Mouse (Mus musculus) limb, embryonic 15.5 days (tissue): ENCODE data around the gene Gm13305. TPM values are rescaled to one million over a fixed set of nuclear protein-coding genes. Genes with fewer than 3 reads are reported as not detected.
"Not testable (repeated sequence)": the region's sequence is repeated elsewhere in the genome, so short reads cannot be mapped to it uniquely, and the experiment has no call there.

Experiments
- ATAC-seq: fragments of 200-750 bp; cut with Nextera tagmentation; 2 replicates; pipeline ENCODE4 v1.8.0; 2017; ENCODE audit warnings: low read depth, moderate TSS enrichment; ENCODE audit not compliant: insufficient number of reproducible peaks, low FRiP score, low TSS enrichment
- H3K27ac ChIP-seq: fragments of 300-500 bp; sonication (generic); 2 replicates; pipeline ENCODE4 v1.5.1; 2015; ENCODE audit warnings: moderate library complexity, mild to moderate bottlenecking, inconsistent platforms
- H3K27me3 ChIP-seq: fragments of 300-500 bp; sonication (generic); 2 replicates; pipeline ENCODE4 v1.6.1; 2015; ENCODE audit warnings: inconsistent platforms
- H3K36me3 ChIP-seq: fragments of 300-500 bp; sonication (generic); 2 replicates; pipeline ENCODE4 v1.6.1; 2015; ENCODE audit warnings: inconsistent platforms
- H3K4me1 ChIP-seq: fragments of 300-500 bp; sonication (generic); 2 replicates; pipeline ENCODE4 v1.6.1; 2015; ENCODE audit warnings: inconsistent platforms
- H3K4me2 ChIP-seq: fragments of 300-500 bp; sonication (generic); 2 replicates; pipeline ENCODE4 v1.6.1; 2015; ENCODE audit warnings: mild to moderate bottlenecking, inconsistent platforms
- H3K4me3 ChIP-seq: fragments of 300-500 bp; sonication (generic); 2 replicates; pipeline ENCODE4 v1.5.1; 2015; ENCODE audit warnings: mild to moderate bottlenecking, inconsistent platforms
- H3K9ac ChIP-seq: fragments of 300-500 bp; sonication (generic); 2 replicates; pipeline ENCODE4 v1.6.1; 2015; ENCODE audit warnings: inconsistent platforms
- H3K9me3 ChIP-seq: fragments of 300-500 bp; sonication (generic); 2 replicates; pipeline ENCODE4 v1.6.1; 2016; ENCODE audit warnings: inconsistent platforms
- WGBS: fragments of 180-500 bp; shearing (Covaris S2); methylation state at CpG from one replicate; pipeline ENCODE4 v1.1.7; 2015; 5-methylcytosine and 5-hydroxymethylcytosine counted together
- polyA plus RNA-seq: library from polyadenylated mRNA; unstranded; fragments of >200 nt; fragmentation: Nextera tagmentation; extraction: Ambion mirVana; gene quantifications from 2 replicates; pipeline ENCODE4 v1.2.1, GENCODE M21; 2015

The Gm13305 gene
- 0.46 and 1.4 TPM in 2 replicates for polyA plus RNA-seq

DNA sequence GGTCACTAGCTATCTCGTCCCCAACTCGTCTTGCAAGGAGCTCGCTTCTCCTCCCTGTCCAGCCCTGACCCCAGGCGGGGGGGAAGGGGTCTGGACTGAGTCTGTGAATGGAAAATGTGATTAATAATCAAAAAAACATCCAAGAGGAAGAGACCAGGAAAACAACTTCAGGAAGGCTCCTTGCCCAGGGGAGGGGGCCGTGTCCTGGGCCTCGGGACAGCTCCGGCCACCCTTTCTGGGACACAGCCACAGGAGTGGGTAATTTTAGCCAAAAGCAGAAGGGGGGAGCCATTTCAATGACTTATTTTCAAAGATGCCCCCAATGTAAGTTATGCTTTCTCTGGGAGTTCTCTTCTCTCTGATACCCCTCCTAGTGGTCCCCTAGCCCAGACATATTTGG is at the start of gene Gm13305:
Gene Gm13305, minus strand, starts transcription at position 101 of the 400 bp plus-strand sequence.
- H3K9me3 ChIP-seq, H3K4me1 ChIP-seq, H3K27ac ChIP-seq, H3K4me3 ChIP-seq, H3K36me3 ChIP-seq, H3K4me2 ChIP-seq, H3K9ac ChIP-seq, ATAC-seq, H3K27me3 ChIP-seq: not testable (repeated sequence)
- WGBS = no CpG with 5 or more reads among the region's 7 CpGs

- H3K36me3 ChIP-seq, H3K4me2 ChIP-seq, H3K27me3 ChIP-seq, H3K9ac ChIP-seq, H3K4me3 ChIP-seq, H3K9me3 ChIP-seq, H3K4me1 ChIP-seq, ATAC-seq, H3K27ac ChIP-seq: not testable (repeated sequence)
- WGBS = no CpG with 5 or more reads among the region's 25 CpGs
Observed at GRCm38 (mm10) chr4:42184980-42185372, 16.6 kb upstream of the Gm13305 start.

DNA sequence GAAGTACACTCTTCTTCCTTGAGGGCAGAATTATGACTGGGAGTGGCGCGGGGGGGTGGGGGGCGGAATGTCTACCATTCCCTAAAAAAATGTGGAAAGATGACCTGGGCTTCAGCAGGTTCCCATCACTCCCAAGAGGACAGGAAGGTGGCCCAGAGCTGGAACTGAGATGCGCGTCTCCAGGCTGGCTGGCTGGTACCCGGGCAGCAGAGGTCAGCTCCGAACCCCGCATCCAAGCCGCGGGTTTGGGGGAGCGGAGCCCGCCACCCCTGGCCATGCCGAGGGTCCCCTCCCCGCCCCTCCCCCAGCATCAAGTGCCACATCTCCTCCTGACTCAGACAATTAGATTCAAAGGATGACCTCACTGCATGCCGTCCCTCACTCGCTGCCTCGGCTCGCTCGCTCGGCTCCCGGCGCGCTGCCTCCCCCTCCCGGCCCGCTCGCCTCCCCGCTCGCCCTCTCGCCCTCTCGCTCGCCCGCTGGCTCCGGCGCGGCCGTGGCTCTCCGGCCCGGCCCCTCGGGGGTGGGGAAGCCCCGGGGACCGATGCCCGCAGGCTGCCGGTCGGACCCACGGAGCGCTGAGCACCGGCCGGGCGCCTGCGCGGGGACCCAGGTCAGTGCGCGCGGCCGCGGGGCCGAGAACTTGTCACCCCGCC is 16.0 kb upstream of the Gm13305 start:
- H3K4me2 ChIP-seq, ATAC-seq, H3K36me3 ChIP-seq, H3K4me1 ChIP-seq, H3K4me3 ChIP-seq, H3K27me3 ChIP-seq, H3K9ac ChIP-seq, H3K27ac ChIP-seq, H3K9me3 ChIP-seq: not testable (repeated sequence)
- no CpG with 5 or more reads among the region's 58 CpGs for WGBS

- not testable (repeated sequence) for H3K4me3 ChIP-seq, ATAC-seq, H3K36me3 ChIP-seq, H3K9ac ChIP-seq, H3K27ac ChIP-seq, H3K4me1 ChIP-seq, H3K4me2 ChIP-seq, H3K9me3 ChIP-seq, H3K27me3 ChIP-seq
- WGBS = no CpG with 5 or more reads among the region's 31 CpGs
Observed at GRCm38 (mm10) chr4:42183234-42184197, 15.1 kb upstream of the Gm13305 start.

DNA sequence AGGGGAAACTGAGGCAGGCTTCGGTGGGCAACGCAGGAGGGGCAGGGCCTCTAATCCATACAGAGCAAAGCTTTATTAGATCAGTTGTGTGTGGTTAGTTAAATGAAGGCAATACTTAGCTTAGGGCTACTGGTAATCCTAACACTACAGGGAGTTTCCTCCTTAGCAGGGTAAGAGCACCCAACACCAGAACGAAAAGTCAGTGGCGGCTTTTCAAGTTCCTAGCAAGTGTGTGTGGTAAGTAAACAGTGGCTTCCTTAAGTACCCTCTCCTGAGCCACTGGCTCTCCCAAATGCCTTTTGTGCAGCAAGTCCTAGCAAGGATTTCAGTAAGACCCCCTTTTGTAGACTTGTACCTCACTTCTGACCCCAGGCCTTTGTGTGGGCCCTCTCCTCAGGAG is 9.8 kb upstream of the Gm13305 start:
- H3K27ac ChIP-seq, H3K4me1 ChIP-seq, H3K4me3 ChIP-seq, H3K9ac ChIP-seq, H3K36me3 ChIP-seq, H3K9me3 ChIP-seq, ATAC-seq, H3K4me2 ChIP-seq, H3K27me3 ChIP-seq: not testable (repeated sequence)
- WGBS = no CpG with 5 or more reads among the region's 4 CpGs

DNA sequence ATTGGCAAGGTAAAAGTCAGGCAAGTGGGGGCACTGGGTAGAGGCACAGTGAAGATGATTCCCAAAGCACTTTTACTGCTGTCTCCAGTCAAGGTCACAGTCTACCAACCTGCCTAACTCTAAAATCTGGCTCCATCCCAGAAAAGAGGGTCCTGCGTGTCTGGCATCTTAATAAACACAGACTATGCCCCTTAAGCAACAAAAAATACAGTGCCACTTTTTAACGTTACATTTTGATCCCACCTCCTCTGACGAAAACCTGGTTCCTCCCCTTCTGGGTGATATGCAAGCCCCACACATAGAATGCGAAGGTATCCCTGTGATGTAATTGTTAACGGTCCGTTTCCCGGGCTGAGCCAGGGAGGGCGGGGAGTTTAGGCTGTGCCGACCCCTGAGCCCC is 15.3 kb downstream of the Gm13305 start, which contains the start of gene Gm13306:
Gene Gm13306, plus strand, starts transcription at position 301 of the 400 bp plus-strand sequence.
- not testable (repeated sequence) for H3K4me2 ChIP-seq, H3K36me3 ChIP-seq, H3K4me1 ChIP-seq, ATAC-seq, H3K4me3 ChIP-seq, H3K9me3 ChIP-seq, H3K9ac ChIP-seq, H3K27me3 ChIP-seq, H3K27ac ChIP-seq
- no CpG with 5 or more reads among the region's 9 CpGs for WGBS

- H3K27ac ChIP-seq, H3K9ac ChIP-seq, H3K36me3 ChIP-seq, H3K4me1 ChIP-seq, ATAC-seq, H3K9me3 ChIP-seq, H3K4me2 ChIP-seq, H3K27me3 ChIP-seq, H3K4me3 ChIP-seq: not testable (repeated sequence)
- no CpG with 5 or more reads among the region's 5 CpGs for WGBS
Observed at GRCm38 (mm10) chr4:42114517-42114916, 53.9 kb downstream of the Gm13305 start, which contains the start of gene Gm13304. Gene Gm13304, plus strand, starts transcription at chr4:42114817.

Other genes starting within 250 kb of the Gm13305 start
- gene Gm20878, start 227.0 kb downstream of the Gm13305 start, polyA plus RNA-seq = 1.7 and 2.6 TPM in 2 replicates
- 0.26 and 0.50 TPM in 2 replicates for gene Fam205a4, start 202.5 kb downstream of the Gm13305 start, polyA plus RNA-seq
- gene Gm21093, start 133.9 kb downstream of the Gm13305 start, polyA plus RNA-seq = 0.12 and 0.14 TPM in 2 replicates
- not detected in 2 replicates for gene Gm3893, start 77.4 kb downstream of the Gm13305 start, polyA plus RNA-seq
- gene Gm13304, start 53.8 kb downstream of the Gm13305 start, polyA plus RNA-seq = 12.7 and 18.0 TPM in 2 replicates
- gene Gm13306, start 15.2 kb downstream of the Gm13305 start, polyA plus RNA-seq = not detected in 2 replicates
- 0.10 TPM in 1 of 2 replicates, not detected in the other for gene Gm10600, start 72.0 kb upstream of the Gm13305 start, polyA plus RNA-seq
- gene Ccl21b, start 87.2 kb upstream of the Gm13305 start, polyA plus RNA-seq = not detected in 2 replicates
- gene Gm21953, start 125.7 kb upstream of the Gm13305 start, polyA plus RNA-seq = not detected in 2 replicates
- not detected in 2 replicates for gene Fam205a3, start 149.7 kb upstream of the Gm13305 start, polyA plus RNA-seq